Mouse (Mus musculus) spleen, embryonic (tissue): ENCODE results near the gene Tescl.

ENCODE experiments used
- CTCF ChIA-PET: fragments of 350-600 bp; sonication (Branson Sonifier 250); formaldehyde crosslinking; loops from one replicate; lab custom pipeline; 2022; lab: Charles Lee

Gene Tescl

DNA sequence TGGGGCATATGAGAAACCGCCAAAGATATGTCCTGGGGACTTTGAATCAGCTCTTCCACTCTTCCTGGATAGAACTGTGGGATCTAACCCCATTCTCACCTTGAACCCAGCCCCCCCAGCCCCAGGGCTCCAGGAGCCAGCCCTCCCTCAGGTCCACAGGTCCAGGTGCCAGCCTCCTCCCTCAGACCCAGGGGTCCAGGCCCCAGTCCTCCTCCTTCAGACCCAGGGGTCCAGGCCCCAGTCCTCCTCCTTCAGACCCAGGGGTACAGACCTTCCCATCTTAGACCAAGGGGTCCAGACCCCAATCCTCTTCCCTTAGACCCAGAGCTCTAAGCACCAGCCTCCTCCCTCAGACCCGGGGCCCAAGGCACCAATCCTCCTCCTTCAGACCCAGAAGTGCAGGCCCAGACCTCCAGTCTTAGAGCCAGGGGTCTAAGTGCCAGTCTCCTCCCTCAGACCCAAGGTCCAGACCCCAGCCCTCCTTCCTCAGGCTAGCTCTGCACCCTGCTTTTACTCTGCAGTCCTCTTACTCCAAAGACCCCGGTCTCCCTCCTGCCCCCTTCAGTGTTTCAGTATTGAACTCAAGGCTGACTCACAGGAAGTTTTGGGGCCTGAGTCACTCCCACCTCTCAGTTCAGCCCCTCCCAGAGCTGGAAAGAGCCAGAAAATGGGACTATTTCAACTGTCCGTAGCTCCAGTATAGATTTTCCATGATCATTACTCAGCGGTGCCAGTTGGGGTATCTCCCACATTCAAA lies 31.7 kb upstream of the Tescl start:
- CTCF ChIA-PET = interaction anchor here (0.6 to 1.1 kb wide), 3 partner anchors 12 to 48 kb away, joined by 5 to 18 read pairs (median 5); no protein-coding TSS in a partner anchor

GRCm38 (mm10) chr7:24364827-24365226 lies 31.1 kb upstream of the Tescl start:
- CTCF ChIA-PET = interaction anchor here (1.0 to 1.8 kb wide), 3 partner anchors 19 to 49 kb away, joined by 5 to 14 read pairs (median 5); no protein-coding TSS in a partner anchor

- CTCF ChIA-PET = interaction anchor here (0.6 to 1.8 kb wide), 12 partner anchors 14 to 680 kb away, joined by 3 to 14 read pairs (median 7); no protein-coding TSS in a partner anchor
Measured at GRCm38 (mm10) chr7:24363228-24363627, 29.5 kb upstream of the Tescl start.

DNA sequence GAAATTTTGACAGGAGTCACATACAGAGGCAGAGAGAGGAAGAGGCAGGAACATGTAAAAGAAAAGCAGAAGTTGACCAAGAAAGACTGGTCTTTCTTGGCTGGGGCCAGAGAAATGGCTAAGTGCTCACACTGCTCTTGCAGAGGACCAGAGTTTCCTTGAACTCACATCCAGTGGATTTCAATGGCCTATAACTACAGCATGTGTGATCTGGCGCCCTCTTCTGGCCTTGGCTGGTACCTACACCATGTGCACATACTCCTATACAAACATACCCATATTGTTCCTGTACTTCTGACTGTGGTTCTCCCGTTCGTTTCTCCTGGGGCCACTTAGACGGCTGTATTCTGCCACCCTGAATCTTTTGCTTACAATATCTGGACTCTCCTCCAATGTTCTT lies 27.3 kb upstream of the Tescl start:
- CTCF ChIA-PET = interaction anchor here (0.7 kb wide), 1 partner anchor 90 kb away, joined by 3 read pairs; no protein-coding TSS in a partner anchor

- CTCF ChIA-PET = no interaction called here
Measured at GRCm38 (mm10) chr7:24359269-24359668, 25.5 kb upstream of the Tescl start.

- CTCF ChIA-PET = no interaction called here
Measured at GRCm38 (mm10) chr7:24357899-24358298, 24.2 kb upstream of the Tescl start.

DNA sequence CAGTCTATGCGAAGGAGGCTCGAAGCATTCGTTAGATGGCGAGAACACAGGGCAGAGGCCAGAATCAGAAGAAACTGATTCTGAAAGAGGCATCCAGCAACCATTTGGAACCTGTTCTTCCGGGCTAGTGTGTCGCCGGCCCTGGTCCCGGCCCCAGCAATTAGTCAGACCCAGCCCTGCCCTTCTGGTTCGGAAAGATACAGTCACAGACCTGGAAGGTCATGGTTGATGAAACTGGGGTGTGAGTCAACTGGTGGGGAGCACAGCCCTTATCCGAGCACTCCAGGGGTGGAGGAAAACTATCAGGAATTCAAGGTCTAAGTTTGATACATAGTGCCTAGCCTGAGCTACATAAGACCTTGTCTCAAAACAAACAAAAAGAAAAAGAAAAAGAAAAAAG lies 22.3 kb upstream of the Tescl start:
- CTCF ChIA-PET = no interaction called here

DNA sequence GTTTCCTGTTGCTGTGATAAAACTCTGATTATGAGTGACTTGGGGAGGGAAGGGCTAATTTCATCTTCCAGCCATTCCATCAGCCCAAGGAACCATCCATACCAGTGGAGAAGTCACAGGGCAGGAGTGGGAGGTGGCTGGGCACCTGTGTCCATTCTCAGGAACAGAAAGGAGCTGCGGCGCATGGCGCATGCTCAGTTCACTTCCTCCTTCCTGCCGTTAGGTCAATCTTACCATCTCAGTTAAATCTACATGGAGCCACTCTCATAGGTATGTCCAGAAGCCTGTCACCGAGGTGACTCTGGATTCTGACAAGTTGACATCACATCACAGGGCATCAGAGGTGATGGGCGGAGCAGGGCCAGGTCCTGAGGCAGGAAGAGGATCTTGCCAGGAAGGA lies 21.9 kb upstream of the Tescl start:
- CTCF ChIA-PET = no interaction called here

GRCm38 (mm10) chr7:24348896-24349295 lies 15.2 kb upstream of the Tescl start, which contains the start of gene Lypd5:
Gene Lypd5, plus strand, starts transcription at chr7:24349196.
- CTCF ChIA-PET = no interaction called here

DNA sequence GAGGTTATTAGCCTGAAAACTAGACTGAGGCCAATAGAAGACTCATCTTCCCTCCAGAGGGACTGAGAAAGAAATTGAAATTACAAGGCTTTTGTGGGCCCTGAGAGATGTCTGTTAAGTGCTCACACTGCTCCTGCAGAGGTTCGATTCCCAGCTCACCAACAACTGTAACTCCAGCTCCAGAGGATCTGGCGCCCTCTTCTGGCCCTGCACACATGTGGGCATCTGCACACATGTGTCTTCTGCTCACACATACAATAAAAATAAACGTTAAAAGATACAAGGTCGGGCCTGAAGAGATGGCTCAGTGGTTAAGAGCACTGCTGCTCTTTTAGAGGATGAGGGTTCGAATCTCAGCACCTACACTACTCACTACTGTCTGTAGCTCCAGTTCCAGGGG lies 12.7 kb upstream of the Tescl start:
- CTCF ChIA-PET = no interaction called here

- CTCF ChIA-PET = no interaction called here
Measured at GRCm38 (mm10) chr7:24343701-24344272, 10.1 kb upstream of the Tescl start.

- CTCF ChIA-PET = interaction anchor here (0.6 kb wide), 1 partner anchor 17 kb away, joined by 14 read pairs; no protein-coding TSS in a partner anchor
Measured at GRCm38 (mm10) chr7:24338241-24338640, 4.5 kb upstream of the Tescl start.

- CTCF ChIA-PET = interaction anchor here (0.7 to 1.7 kb wide), 3 partner anchors 28 to 94 kb away, joined by 4 to 9 read pairs (median 7); no protein-coding TSS in a partner anchor
Measured at GRCm38 (mm10) chr7:24335699-24336309, 2.1 kb upstream of the Tescl start.

- CTCF ChIA-PET = no interaction called here
Measured at GRCm38 (mm10) chr7:24327281-24327975, 6.3 kb downstream of the Tescl start.

DNA sequence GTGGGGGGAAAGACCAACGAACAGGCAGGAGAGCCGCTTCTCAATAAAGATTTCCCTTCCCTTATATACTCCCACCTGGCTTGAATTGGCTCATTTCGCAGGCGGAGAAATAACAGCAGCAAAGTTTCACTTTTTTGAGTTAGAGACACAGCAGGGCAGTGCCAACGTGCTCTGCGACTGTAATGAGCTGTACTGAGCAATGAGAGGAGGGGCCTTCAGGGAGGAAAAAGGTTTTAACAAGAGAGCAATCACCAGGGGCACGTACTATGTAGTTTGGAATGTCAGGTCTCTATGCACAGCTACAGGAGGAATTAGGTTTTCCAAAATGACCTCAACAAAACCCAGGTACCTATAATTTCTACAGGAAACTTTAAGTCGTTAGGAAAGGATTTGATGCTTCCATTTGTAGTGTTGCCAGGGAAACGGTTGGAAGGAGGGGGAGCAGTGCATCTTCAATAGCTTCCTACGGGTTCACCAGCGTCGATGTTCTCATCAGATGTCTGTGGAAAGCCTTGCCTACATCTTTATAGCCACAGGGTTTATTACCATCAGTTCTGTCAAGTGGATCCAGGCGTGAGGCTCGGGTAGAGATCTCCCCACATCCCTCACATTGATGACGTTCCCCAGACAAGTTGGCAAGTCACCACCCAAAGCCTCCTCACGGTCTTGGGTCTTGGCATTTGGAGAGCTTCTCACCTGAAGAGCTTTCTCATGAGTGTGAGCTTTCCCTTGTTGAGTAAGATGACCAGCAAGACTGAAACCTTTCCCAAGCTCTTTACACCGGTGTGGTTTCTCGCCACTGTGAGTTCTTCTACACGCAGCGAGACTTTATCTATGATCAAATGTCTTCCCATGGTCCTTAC lies 7.2 kb downstream of the Tescl start:
- CTCF ChIA-PET = no interaction called here

DNA sequence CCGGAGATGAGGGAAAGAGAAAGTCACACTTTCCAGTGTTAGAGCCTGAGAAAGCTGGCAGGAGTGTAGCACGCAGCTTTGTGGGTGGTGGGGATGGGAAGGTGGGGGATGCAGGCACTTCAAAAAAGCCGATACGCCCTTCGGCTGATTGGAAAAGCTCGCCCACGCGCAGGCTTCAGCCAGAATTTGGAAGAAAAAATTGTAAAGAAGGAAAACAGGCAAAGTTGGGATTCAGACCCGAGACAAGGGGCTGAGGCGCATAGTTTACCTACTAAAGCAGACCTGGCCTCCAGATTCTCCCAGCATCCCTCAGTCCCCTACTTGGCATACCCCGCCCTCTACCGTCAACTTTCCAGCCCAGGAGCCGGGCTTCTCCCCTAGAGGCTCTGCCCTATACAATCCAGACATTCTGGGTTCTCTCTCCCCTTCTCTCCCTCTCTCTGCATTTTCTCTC lies 8.0 kb downstream of the Tescl start:
- CTCF ChIA-PET = no interaction called here

GRCm38 (mm10) chr7:24325197-24325596 lies 8.5 kb downstream of the Tescl start:
- CTCF ChIA-PET = no interaction called here

GRCm38 (mm10) chr7:24322593-24322992 lies 11.1 kb downstream of the Tescl start:
- CTCF ChIA-PET = no interaction called here

- CTCF ChIA-PET = interaction anchor here (0.5 kb wide), 1 partner anchor 135 kb away, joined by 4 read pairs; no protein-coding TSS in a partner anchor
Measured at GRCm38 (mm10) chr7:24318942-24319341, 14.8 kb downstream of the Tescl start.

DNA sequence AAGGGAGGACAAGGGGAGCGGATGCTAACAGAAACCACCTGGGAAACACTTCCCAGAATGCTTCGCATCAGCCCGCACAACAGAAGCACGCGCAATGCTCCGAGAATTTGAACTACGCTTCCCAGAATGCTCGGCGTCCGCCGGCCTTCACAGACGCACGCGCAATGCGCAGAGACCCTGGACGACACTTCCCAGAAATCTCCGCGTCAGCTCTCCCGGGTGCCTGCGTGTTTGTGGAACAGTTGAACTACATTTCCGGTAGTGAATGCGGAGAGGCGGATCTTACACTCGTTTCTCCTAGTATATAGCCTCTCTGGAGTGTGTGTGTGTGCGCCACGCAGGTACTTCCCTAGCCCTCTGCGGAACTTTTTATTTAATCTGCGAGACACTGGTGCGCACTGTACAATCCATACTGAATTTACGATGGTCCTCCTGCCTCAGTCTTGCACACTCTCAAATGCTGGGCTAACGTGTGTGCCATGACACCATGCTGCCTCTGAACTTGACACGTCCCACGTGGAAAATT lies 17.1 kb downstream of the Tescl start, which contains the start of gene Zfp94:
Gene Zfp94 (minus strand): TSS at position 100 of the 526 bp plus-strand sequence.
- CTCF ChIA-PET = no interaction called here
